Mouse (Mus musculus) spleen, adult 2 months (tissue): ENCODE data around the gene Lgalsl.

Source experiments
- CTCF ChIP-seq: fragments of 200-500 bp; IDR thresholded peaks from 2 replicates; pipeline ENCODE4 v1.5.1; 2011; ENCODE audit warnings: mild to moderate bottlenecking, inconsistent platforms; ENCODE audit not compliant: insufficient read depth, insufficient read length, insufficient replicate concordance; ENCODE audit errors: extremely low read depth
- POLR2A ChIP-seq: fragments of 200-500 bp; IDR thresholded peaks from 2 replicates; pipeline ENCODE4 v1.6.1; 2011; ENCODE audit warnings: low read depth, low read length, inconsistent platforms

GRCm38 (mm10) chr11:20789015-20789414 is 41.8 kb downstream of the Lgalsl start:
- TF ChIP-seq CTCF: no peak
- no peak for TF ChIP-seq POLR2A
